Comparison of ENCODE assay signal across 26 mouse cellular contexts in genomic region chr13:75765742-75766141, GRCm38 (mm10). TPM values are rescaled to one million over a fixed set of nuclear protein-coding genes. Genes with fewer than 3 reads are reported as not detected.
DNase-seq lines count a peak whose midpoint lies in the region; ATAC-seq lines count a peak whose summit lies in the region.
"Had no signal": no experiment of that assay in that cellular context is flagged by ENCODE, and none has a peak within 500 bp of the region (broad histone marks: within the 10 kb centered on the region; RNA-seq: fewer than 3 reads in every experiment).

No protein-coding gene starts in this region.

- 9% methylated on average over 1 of the region's 1 CpGs for WGBS in forebrain, embryonic 11.5 days
- 19% methylated on average over 1 of the region's 1 CpGs for WGBS in forebrain, embryonic 14.5 days
- WGBS in midbrain, embryonic 11.5 days = 7% methylated on average over 1 of the region's 1 CpGs
- WGBS in midbrain, embryonic 13.5 days = 4% methylated on average over 1 of the region's 1 CpGs

- H3K4me3 ChIP-seq in forebrain, embryonic 11.5 days (ENCODE audit: low read depth, low read length) = no peak overlapping the region
- H3K4me3 ChIP-seq in forebrain, embryonic 14.5 days (ENCODE audit: low read depth, low read length) = no peak overlapping the region
- H3K4me3 ChIP-seq in midbrain, embryonic 11.5 days (ENCODE audit: low read depth, low read length) = no peak overlapping the region
- H3K4me3 ChIP-seq in midbrain, embryonic 13.5 days (replicated peaks) = no peak overlapping the region
- H3K4me3 ChIP-seq: embryonic facial prominence, embryonic 10.5 days; embryonic facial prominence, embryonic 15.5 days; hindbrain, embryonic 12.5 days; lung, embryonic 15.5 days had no signal

- ATAC-seq in forebrain, embryonic 11.5 days (replicated peaks; ENCODE audit: low FRiP score) = peak; percentile 75
- ATAC-seq in forebrain, embryonic 14.5 days = no peak
- ATAC-seq in midbrain, embryonic 11.5 days (ENCODE audit: low FRiP score) = peak; percentile 78
- no peak for ATAC-seq in midbrain, embryonic 13.5 days
- ATAC-seq: forebrain, embryonic 16.5 days; intestine, postnatal 0 days had no signal

- DNase-seq in forebrain, embryonic 11.5 days (ENCODE audit: low spot score) = no peak
- no peak for DNase-seq in forebrain, embryonic 14.5 days (ENCODE audit: low spot score)
- DNase-seq in midbrain, embryonic 11.5 days (ENCODE audit: low spot score, missing footprints) = peak; percentile 87
- peak; percentile 89 for DNase-seq in R1 (ENCODE audit: low read depth, low spot score)
- DNase-seq in frontal cortex, postnatal 10 days (ENCODE audit: low spot score in 2 of 2) = no peak
- no peak for DNase-seq in frontal cortex, postnatal 36 days (ENCODE audit: low spot score in 2 of 2)
- DNase-seq: adrenal gland, postnatal 14 days; cerebellum, adult 11 months; cerebellum, adult 9-10 months; cerebellum, postnatal 36 days; gastrocnemius, postnatal 10 days; heart, postnatal 14 days; kidney, adult 9 months; kidney, postnatal 10 days; liver; right cerebral cortex, postnatal 4 days; thymus, adult 18-20 months; thymus, postnatal 25 days had no signal

- H3K4me2 ChIP-seq in forebrain, embryonic 11.5 days (ENCODE audit: low read depth, low read length, severe bottlenecking) = no peak overlapping the region
- no peak overlapping the region for H3K4me2 ChIP-seq in forebrain, embryonic 14.5 days (ENCODE audit: low read length)
- H3K4me2 ChIP-seq in midbrain, embryonic 11.5 days = no peak overlapping the region; the same call in 1 of the 2 replicates
- H3K4me2 ChIP-seq in midbrain, embryonic 13.5 days (replicated peaks) = no peak overlapping the region
- H3K4me2 ChIP-seq: embryonic facial prominence, embryonic 15.5 days; hindbrain, embryonic 12.5 days; lung, embryonic 15.5 days had no signal

- no peaks in the 10 kb centered on the region for H3K27me3 ChIP-seq in forebrain, embryonic 11.5 days (ENCODE audit: control insufficient read depth, insufficient read depth, low read length)
- H3K27me3 ChIP-seq in forebrain, embryonic 14.5 days (replicated peaks; ENCODE audit: control insufficient read depth, insufficient read depth, low read length) = no peaks in the 10 kb centered on the region
- H3K27me3 ChIP-seq in midbrain, embryonic 11.5 days (ENCODE audit: control insufficient read depth, insufficient read depth, low read length) = no peaks in the 10 kb centered on the region
- H3K27me3 ChIP-seq in midbrain, embryonic 13.5 days = no peaks in the 10 kb centered on the region
- H3K27me3 ChIP-seq: embryonic facial prominence, embryonic 15.5 days; hindbrain, embryonic 12.5 days; lung, embryonic 15.5 days had no signal

- no peaks in the 10 kb centered on the region for H3K9me3 ChIP-seq in forebrain, embryonic 11.5 days (ENCODE audit: control insufficient read depth, low read length)
- no peaks in the 10 kb centered on the region for H3K9me3 ChIP-seq in forebrain, embryonic 14.5 days (replicated peaks; ENCODE audit: control insufficient read depth, low read length)
- no peaks in the 10 kb centered on the region for H3K9me3 ChIP-seq in midbrain, embryonic 11.5 days (ENCODE audit: control insufficient read depth, low read length)
- H3K9me3 ChIP-seq in midbrain, embryonic 13.5 days = no peaks in the 10 kb centered on the region
- H3K9me3 ChIP-seq: embryonic facial prominence, embryonic 10.5 days; embryonic facial prominence, embryonic 15.5 days; hindbrain, embryonic 12.5 days; lung, embryonic 15.5 days had no signal

- H3K27ac ChIP-seq in forebrain, embryonic 11.5 days (ENCODE audit: low read depth, low read length) = no peak overlapping the region
- no peak overlapping the region for H3K27ac ChIP-seq in forebrain, embryonic 14.5 days (ENCODE audit: low read depth, low read length)
- peak overlapping the region; percentile 65; the same call in 1 of the 2 replicates for H3K27ac ChIP-seq in midbrain, embryonic 11.5 days (ENCODE audit: low read depth, low read length)
- H3K27ac ChIP-seq in midbrain, embryonic 13.5 days = no peak overlapping the region
- H3K27ac ChIP-seq: embryonic facial prominence, embryonic 15.5 days; hindbrain, embryonic 12.5 days; lung, embryonic 15.5 days; stomach, postnatal 0 days had no signal

- peaks cover 2% of the 10 kb centered on the region; the same call in 1 of the 2 replicates for H3K4me1 ChIP-seq in forebrain, embryonic 11.5 days (replicated peaks; ENCODE audit: control insufficient read depth, insufficient read depth, low read length)
- H3K4me1 ChIP-seq in forebrain, embryonic 14.5 days (ENCODE audit: control insufficient read depth, insufficient read depth, low read length) = 0 out of 2 replicates have a peak, but pooled peaks cover 3% of the 10 kb centered on the region
- H3K4me1 ChIP-seq in midbrain, embryonic 11.5 days (ENCODE audit: control insufficient read depth, insufficient read depth, low read length) = peaks cover 17% of the 10 kb centered on the region
- peaks cover 14% of the 10 kb centered on the region for H3K4me1 ChIP-seq in midbrain, embryonic 13.5 days (replicated peaks)
- H3K4me1 ChIP-seq: embryonic facial prominence, embryonic 15.5 days; lung, embryonic 15.5 days had no signal

- H3K36me3 ChIP-seq in forebrain, embryonic 11.5 days (ENCODE audit: control insufficient read depth, insufficient read depth, low read length) = no peaks in the 10 kb centered on the region
- no peaks in the 10 kb centered on the region for H3K36me3 ChIP-seq in forebrain, embryonic 14.5 days (ENCODE audit: control insufficient read depth, insufficient read depth, low read length)
- H3K36me3 ChIP-seq in midbrain, embryonic 11.5 days (ENCODE audit: control insufficient read depth, insufficient read depth, low read length) = no peaks in the 10 kb centered on the region
- no peaks in the 10 kb centered on the region for H3K36me3 ChIP-seq in midbrain, embryonic 13.5 days
- H3K36me3 ChIP-seq: embryonic facial prominence, embryonic 10.5 days; embryonic facial prominence, embryonic 15.5 days; lung, embryonic 15.5 days had no signal

- no peak overlapping the region for H3K9ac ChIP-seq in forebrain, embryonic 11.5 days (ENCODE audit: low read length)
- no peak overlapping the region for H3K9ac ChIP-seq in forebrain, embryonic 14.5 days (ENCODE audit: low read length)
- H3K9ac ChIP-seq in midbrain, embryonic 11.5 days (ENCODE audit: low read length) = no peak overlapping the region
- no peak overlapping the region for H3K9ac ChIP-seq in midbrain, embryonic 13.5 days (replicated peaks)
- H3K9ac ChIP-seq: embryonic facial prominence, embryonic 15.5 days; hindbrain, embryonic 12.5 days; lung, embryonic 15.5 days had no signal

RNA-seq across cellular contexts. Expression of gene Ell2, which starts 59.2 kb away (rescaled TPM):
- 3.3 and 3.5 TPM in 2 replicates for polyA plus RNA-seq in forebrain, embryonic 11.5 days (2014; fragmentation: Nextera tagmentation; extraction: Ambion mirVana)
- 0.79 and 0.90 TPM in 2 replicates for polyA plus RNA-seq in forebrain, embryonic 14.5 days (2014; fragmentation: Nextera tagmentation; extraction: Ambion mirVana)
- polyA plus RNA-seq in midbrain, embryonic 11.5 days (2014; fragmentation: Nextera tagmentation; extraction: Ambion mirVana) = 5.1 and 6.2 TPM in 2 replicates
- 2.5 and 2.8 TPM in 2 replicates for polyA plus RNA-seq in midbrain, embryonic 13.5 days (2015; fragmentation: Nextera tagmentation; extraction: Ambion mirVana)

Comparison
In these comparisons a context has a peak if more than half of its experiments do, and no peak if none do; other contexts are left out.
1. ATAC-seq: peak in forebrain, embryonic 11.5 days (single experiment) and midbrain, embryonic 11.5 days (single experiment); none in forebrain, embryonic 14.5 days (single experiment) and midbrain, embryonic 13.5 days (single experiment).
2. DNase-seq: peak in midbrain, embryonic 11.5 days (single experiment) and R1 (single experiment); none in forebrain, embryonic 11.5 days (single experiment), forebrain, embryonic 14.5 days (single experiment), frontal cortex, postnatal 10 days (0 of 2) and frontal cortex, postnatal 36 days (0 of 2).